38 mouse cellular contexts compared by ENCODE assay signal in the genomic region with DNA sequence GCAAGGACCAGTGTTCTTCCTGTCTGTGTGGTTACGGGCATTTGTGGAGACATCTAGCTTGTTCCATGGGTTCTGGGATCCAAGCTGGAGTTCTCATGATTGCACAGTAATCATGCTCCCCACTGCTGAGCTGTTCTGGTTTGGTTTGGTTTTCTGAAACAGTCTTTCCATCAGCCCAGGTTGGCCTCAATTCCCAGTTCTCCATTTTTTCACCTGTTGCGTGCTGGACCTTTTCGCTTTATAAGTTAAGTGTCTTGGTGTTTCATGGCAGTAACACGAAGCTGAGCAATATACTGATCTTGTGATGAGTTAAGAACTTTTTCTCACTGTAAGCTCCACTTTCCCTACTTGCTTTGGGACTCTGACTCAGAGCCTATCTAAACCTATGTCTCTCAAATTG. TPM values are rescaled to one million over a fixed set of nuclear protein-coding genes. Genes with fewer than 3 reads are reported as not detected.
"Had no signal": no experiment of that assay in that cellular context is flagged by ENCODE, and none has a peak within 500 bp of the region (broad histone marks: within the 10 kb centered on the region; RNA-seq: fewer than 3 reads in every experiment).

No protein-coding gene starts in this region.

- H3K27ac ChIP-seq: heart, embryonic 10.5 days; heart, embryonic 13.5 days; heart, embryonic 15.5 days; hindbrain, embryonic 10.5 days; hindbrain, embryonic 12.5 days; hindbrain, embryonic 13.5 days; hindbrain, embryonic 14.5 days; hindbrain, embryonic 15.5 days; hindbrain, postnatal 0 days; intestine, embryonic 15.5 days; kidney, embryonic 15.5 days; kidney, postnatal 0 days; layer of hippocampus, adult 2 months; left cerebral cortex, adult 2 months had no signal

- H3K9ac ChIP-seq: heart, embryonic 12.5 days; heart, embryonic 13.5 days; heart, embryonic 15.5 days; hindbrain, embryonic 12.5 days; hindbrain, embryonic 13.5 days; hindbrain, embryonic 14.5 days; hindbrain, embryonic 15.5 days; intestine, embryonic 15.5 days; kidney, embryonic 15.5 days had no signal

- H3K4me3 ChIP-seq: heart, embryonic 10.5 days; heart, embryonic 12.5 days; heart, embryonic 13.5 days; heart, embryonic 15.5 days; hindbrain, embryonic 10.5 days; hindbrain, embryonic 12.5 days; hindbrain, embryonic 13.5 days; hindbrain, embryonic 15.5 days; intestine, embryonic 15.5 days; kidney, embryonic 15.5 days; layer of hippocampus, adult 2 months; left cerebral cortex, adult 2 months had no signal

- H3K9me3 ChIP-seq: heart, embryonic 10.5 days; heart, embryonic 12.5 days; heart, embryonic 13.5 days; heart, embryonic 15.5 days; hindbrain, embryonic 10.5 days; hindbrain, embryonic 12.5 days; hindbrain, embryonic 13.5 days; hindbrain, embryonic 15.5 days; intestine, embryonic 15.5 days; kidney, embryonic 15.5 days had no signal

- H3K4me2 ChIP-seq: heart, embryonic 11.5 days; heart, embryonic 12.5 days; heart, embryonic 13.5 days; heart, embryonic 15.5 days; hindbrain, embryonic 12.5 days; hindbrain, embryonic 13.5 days; hindbrain, embryonic 14.5 days; hindbrain, embryonic 15.5 days; intestine, embryonic 15.5 days; kidney, embryonic 15.5 days had no signal

- H3K36me3 ChIP-seq: heart, embryonic 10.5 days; heart, embryonic 12.5 days; heart, embryonic 13.5 days; heart, embryonic 15.5 days; hindbrain, embryonic 10.5 days; hindbrain, embryonic 12.5 days; hindbrain, embryonic 13.5 days; hindbrain, embryonic 15.5 days; intestine, embryonic 15.5 days; kidney, embryonic 15.5 days had no signal

- DNase-seq: heart, postnatal 10 days; heart, postnatal 14 days; heart, postnatal 36 days; heart, postnatal 4 days; kidney, adult 11 months; kidney, adult 18-20 months; kidney, adult 2 months; kidney, adult 8-10 months; kidney, adult 9 months; kidney, postnatal 10 days; kidney, postnatal 14 days; kidney, postnatal 25 days; kidney, postnatal 36 days; kidney, postnatal 4 days; layer of hippocampus, adult 9-11 months; layer of hippocampus, postnatal 36 days had no signal

RNA-seq across cellular contexts. Expression of a gene that starts 3.6 kb away (rescaled TPM):
- total RNA-seq: layer of hippocampus, adult 2 months; layer of hippocampus, postnatal 14 days; layer of hippocampus, postnatal 25 days; layer of hippocampus, postnatal 36 days; left cerebral cortex, adult 2 months had no signal

RNA-seq across cellular contexts. Expression of a gene that starts 10.3 kb away (rescaled TPM):
- total RNA-seq: heart, postnatal 10 days; heart, postnatal 14 days; heart, postnatal 36 days; heart, postnatal 4 days; hematopoietic stem cell, adult 5-6 weeks; hindbrain, postnatal 0 days; layer of hippocampus, adult 18-20 months; layer of hippocampus, adult 2 months; layer of hippocampus, adult 8-10 months; layer of hippocampus, postnatal 14 days; layer of hippocampus, postnatal 25 days; layer of hippocampus, postnatal 36 days; left cerebral cortex, adult 18-20 months; left cerebral cortex, adult 2 months had no signal
- polyA plus RNA-seq: heart, embryonic 11.5 days had no signal
